Mouse (Mus musculus) small intestine, adult 2 months (tissue): Measurements from ENCODE around the gene Casp14.

ENCODE experiments used
- CTCF ChIP-seq: fragments of 200-500 bp; IDR thresholded peaks from 2 replicates; pipeline ENCODE4 v1.5.1; 2012; ENCODE audit warnings: low read depth, mild to moderate bottlenecking, control low read depth, inconsistent platforms, low read length, moderate library complexity, mixed read lengths; ENCODE audit not compliant: insufficient replicate concordance, insufficient read length; ENCODE audit errors: extremely low read depth
- POLR2A ChIP-seq: fragments of 200-500 bp; IDR thresholded peaks from 2 replicates; pipeline ENCODE4 v1.6.1; 2012; ENCODE audit warnings: low read depth, mild to moderate bottlenecking, control low read depth, inconsistent platforms, low read length, moderate library complexity

- TF ChIP-seq CTCF (no peak), POLR2A (no peak)
These were observed 1.9 kb downstream of the Casp14 start for GRCm38 (mm10) chr10:78716231-78716630.
